Mouse (Mus musculus) liver, adult 2 months (tissue): ENCODE results near the gene Dennd6a. TPM values are rescaled to one million over a fixed set of nuclear protein-coding genes. Genes with fewer than 3 reads are reported as not detected.
A peak's percentile ranks its signal among the peaks of the same experiment; 100 is the strongest.
"Not testable (repeated sequence)": the region's sequence is repeated elsewhere in the genome, so short reads cannot be mapped to it uniquely, and the experiment has no call there.

Source experiments
- DNase-seq: peaks from one replicate; pipeline ENCODE4 v3.0.0-alpha.2; 2011; ENCODE audit warnings: low read depth, low spot score; ENCODE audit errors: extremely low read depth
- H3K27ac ChIP-seq: fragments of 200-500 bp; replicated peaks from 2 replicates; pipeline ENCODE4 v1.5.1; 2012; ENCODE audit warnings: low read depth, mild to moderate bottlenecking, control low read depth, inconsistent platforms, low read length; ENCODE audit not compliant: insufficient read depth
- H3K27me3 ChIP-seq: fragments of 200-500 bp; 2 replicates; pipeline ENCODE4 v1.6.1; 2012; ENCODE audit warnings: mild to moderate bottlenecking, moderate library complexity, low read length, inconsistent platforms; ENCODE audit not compliant: control insufficient read depth, insufficient read depth
- H3K36me3 ChIP-seq: fragments of 200-500 bp; 2 replicates; pipeline ENCODE4 v1.6.1; 2012; ENCODE audit warnings: low read length, inconsistent platforms; ENCODE audit not compliant: control insufficient read depth, insufficient read depth
- H3K4me1 ChIP-seq: fragments of 200-500 bp; 2 replicates; pipeline ENCODE4 v1.6.1; 2011; ENCODE audit warnings: low read length; ENCODE audit not compliant: control insufficient read depth, insufficient read depth
- H3K4me3 ChIP-seq: fragments of 200-500 bp; 2 replicates; pipeline ENCODE4 v1.5.1; 2011; ENCODE audit warnings: low read depth, mild to moderate bottlenecking, control low read depth, low read length, moderate library complexity; ENCODE audit not compliant: insufficient read depth
- H3K79me2 ChIP-seq: fragments of 200-500 bp; 2 replicates; pipeline ENCODE4 v1.6.1; 2012; ENCODE audit warnings: inconsistent platforms, mild to moderate bottlenecking, low read length, moderate library complexity; ENCODE audit not compliant: control insufficient read depth, insufficient read depth
- H3K9ac ChIP-seq: fragments of 200-500 bp; 2 replicates; pipeline ENCODE4 v1.6.1; 2012; ENCODE audit warnings: low read depth, mild to moderate bottlenecking, control low read depth, inconsistent platforms, low read length
- CTCF ChIP-seq: fragments of 200-500 bp; IDR thresholded peaks from 2 replicates; pipeline ENCODE4 v1.5.1; 2011; ENCODE audit warnings: low read depth, low read length, control low read depth
- POLR2A ChIP-seq: fragments of 200-500 bp; IDR thresholded peaks from 2 replicates; pipeline ENCODE4 v1.6.1; 2011; ENCODE audit warnings: low read length, control low read depth; ENCODE audit not compliant: insufficient read depth; ENCODE audit errors: extremely low read depth
- WGBS: fragments of 180-500 bp; shearing (Covaris S2); methylation state at CpG from one replicate; pipeline ENCODE4 v1.1.7; 2018; 5-methylcytosine and 5-hydroxymethylcytosine counted together
- polyA plus RNA-seq: library from polyadenylated mRNA; depleted of rRNA; stranded (reverse); fragments of >200 nt; gene quantifications from 2 replicates; pipeline ENCODE4 v1.2.3, GENCODE M21; 2012; rRNA removed
- total RNA-seq: library from RNA; depleted of rRNA; stranded (reverse); fragments of >200 nt; gene quantifications from 2 replicates; pipeline ENCODE4 v1.2.3, GENCODE M21; 2014; rRNA removed

Dennd6a gene
- 18.5 and 19.7 TPM in 2 replicates for total RNA-seq
- polyA plus RNA-seq = 6.2 and 6.3 TPM in 2 replicates

- not testable (repeated sequence) for H3K4me1 ChIP-seq, H3K27me3 ChIP-seq, H3K79me2 ChIP-seq, H3K9ac ChIP-seq, DNase-seq, H3K27ac ChIP-seq, H3K4me3 ChIP-seq, H3K36me3 ChIP-seq
- 89% methylated on average over 5 of the region's 5 CpGs for WGBS
These were observed at the start of gene Dennd6a for GRCm38 (mm10) chr14:26573556-26573955. Dennd6a (plus strand) TSS chr14:26573856.

DNA sequence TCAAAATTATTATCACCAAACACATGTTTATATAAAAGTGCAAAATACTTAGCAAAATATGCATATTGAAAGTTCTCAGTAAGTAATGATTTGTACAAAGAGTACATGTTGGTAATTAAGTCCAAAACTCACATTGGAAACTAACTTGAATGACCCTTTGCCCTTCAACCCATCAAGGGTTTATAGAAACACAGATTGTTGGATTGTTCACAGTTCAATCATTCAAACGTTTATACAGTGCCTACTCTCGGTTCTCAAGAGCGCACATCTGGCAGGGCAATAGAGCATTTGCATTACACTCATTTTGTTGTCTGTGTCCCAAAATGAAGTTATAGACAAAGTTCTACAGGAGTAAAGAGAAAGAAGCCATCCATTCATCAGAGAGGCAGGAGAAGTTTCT is 47.7 kb upstream of the Dennd6a start:
- H3K27ac ChIP-seq = peak overlapping the region; percentile 44; the same call in 1 of the 2 replicates
- H3K4me3 ChIP-seq = no peak overlapping the region
- TF ChIP-seq POLR2A (no peak), CTCF (no peak)
- peaks cover 2% of the 10 kb centered on the region; the same call in 1 of the 2 replicates for H3K36me3 ChIP-seq
- WGBS = 14% methylated on average over 3 of the region's 3 CpGs
- no peak overlapping the region for H3K9ac ChIP-seq
- DNase-seq = peak; percentile 85
- H3K79me2 ChIP-seq = peaks cover 44% of the 10 kb centered on the region; the same call in 1 of the 2 replicates
- H3K27me3 ChIP-seq = no peaks in the 10 kb centered on the region
- H3K4me1 ChIP-seq = peaks cover 22% of the 10 kb centered on the region

DNA sequence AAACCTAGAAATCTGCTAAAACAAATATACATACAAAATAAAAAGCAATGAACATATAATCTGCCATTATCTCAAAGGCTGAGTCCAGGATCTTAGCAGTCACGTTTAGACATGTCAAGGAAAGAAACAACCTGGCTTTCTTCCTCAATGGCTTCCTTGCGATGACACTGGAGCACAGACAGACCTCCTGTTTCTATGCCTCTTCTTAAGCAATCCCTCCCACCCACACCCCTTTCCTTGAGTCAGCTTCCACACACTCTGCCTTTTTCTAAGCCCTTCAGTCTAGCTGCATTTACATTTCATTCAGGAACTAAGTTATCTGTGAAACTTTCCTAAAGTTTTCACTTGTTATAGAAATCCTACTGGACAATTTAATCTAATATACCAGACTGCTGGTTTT is 45.4 kb upstream of the Dennd6a start:
- H3K4me1 ChIP-seq = peaks cover 28% of the 10 kb centered on the region
- no peak overlapping the region for H3K9ac ChIP-seq
- TF ChIP-seq POLR2A = no peak
- no peak for TF ChIP-seq CTCF
- H3K27ac ChIP-seq = no peak overlapping the region
- WGBS = 73% methylated on average over 2 of the region's 2 CpGs
- DNase-seq = no peak
- no peaks in the 10 kb centered on the region for H3K27me3 ChIP-seq
- peaks cover 34% of the 10 kb centered on the region; the same call in 1 of the 2 replicates for H3K79me2 ChIP-seq
- H3K4me3 ChIP-seq = no peak overlapping the region
- peaks cover 2% of the 10 kb centered on the region; the same call in 1 of the 2 replicates for H3K36me3 ChIP-seq

DNA sequence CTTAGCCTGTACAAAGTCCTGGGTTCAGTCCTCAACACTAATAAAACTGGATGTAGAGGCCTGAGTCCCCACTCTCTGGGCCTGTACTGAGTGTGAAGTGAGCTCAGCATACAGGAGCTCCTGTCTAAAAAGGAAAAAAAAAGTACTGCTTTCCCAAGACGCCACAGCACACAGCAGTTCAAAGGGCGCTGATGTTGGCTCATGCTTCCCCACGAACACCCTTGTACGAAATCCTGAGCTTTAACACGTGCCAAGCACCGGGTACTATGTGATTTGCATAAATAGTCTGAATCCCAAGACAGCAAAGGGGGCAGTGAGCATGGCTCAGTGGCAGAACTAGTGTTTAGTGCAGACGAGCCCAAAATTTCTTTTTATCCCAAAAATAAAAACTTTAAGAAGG is 43.3 kb upstream of the Dennd6a start:
- Histone ChIP-seq H3K79me2 (peaks cover 36% of the 10 kb centered on the region; the same call in 1 of the 2 replicates), H3K27ac (peak overlapping the region; percentile 31), H3K27me3 (no peaks in the 10 kb centered on the region), H3K9ac (no peak overlapping the region), H3K4me3 (no peak overlapping the region), H3K4me1 (peaks cover 27% of the 10 kb centered on the region), H3K36me3 (peaks cover 2% of the 10 kb centered on the region; the same call in 1 of the 2 replicates)
- DNase-seq = peak; percentile 89
- TF ChIP-seq CTCF (no peak), POLR2A (no peak)
- WGBS = 9% methylated on average over 7 of the region's 7 CpGs

DNA sequence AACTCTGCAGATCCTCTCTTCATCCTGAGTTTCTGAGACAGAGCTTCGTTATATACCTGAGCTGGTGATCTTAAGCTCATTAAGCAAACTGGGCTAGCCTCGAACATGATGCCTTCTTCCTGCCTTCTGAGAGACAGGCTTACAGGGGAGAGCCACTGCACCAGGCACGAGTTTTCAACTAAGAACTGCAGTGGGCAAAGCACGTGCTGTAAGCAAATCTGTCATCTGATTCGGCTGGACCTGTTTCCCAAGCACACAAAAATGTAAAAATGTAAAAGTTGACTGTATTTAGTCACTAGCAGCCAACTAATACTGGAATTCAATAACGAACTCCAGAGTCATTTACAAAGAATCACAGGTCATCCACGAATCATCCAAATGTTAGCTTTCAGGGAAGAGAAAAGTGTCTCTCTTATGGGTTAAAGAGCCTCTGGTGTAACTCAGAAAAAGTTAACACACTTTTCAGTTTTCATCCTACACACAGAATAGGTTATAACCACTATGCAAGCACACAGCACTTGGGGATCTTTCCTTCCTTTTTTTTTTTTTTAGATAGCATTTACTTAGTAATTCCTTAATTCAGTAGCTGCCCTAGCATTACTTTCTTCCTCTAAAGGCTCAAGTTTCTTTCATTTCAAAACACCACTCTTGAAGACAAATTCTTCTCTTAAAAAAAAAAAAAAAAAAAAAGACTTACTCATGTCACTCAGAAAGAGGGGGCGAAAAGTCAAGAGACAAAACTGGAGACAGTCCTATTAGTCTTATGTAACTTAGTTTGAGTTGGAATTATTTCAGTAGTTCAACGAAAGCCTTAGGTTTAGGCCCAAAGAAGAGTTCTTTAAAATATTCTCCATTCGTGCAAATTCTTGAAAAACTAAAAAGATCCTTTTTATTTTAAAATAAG is 42.0 kb upstream of the Dennd6a start:
- no peaks in the 10 kb centered on the region for H3K27me3 ChIP-seq
- peaks cover 21% of the 10 kb centered on the region for H3K4me1 ChIP-seq
- 0 out of 2 replicates have a peak overlapping the region, but pooled peaks have one; percentile 4 for H3K27ac ChIP-seq
- 21% methylated on average over 10 of the region's 10 CpGs for WGBS
- H3K79me2 ChIP-seq = peaks cover 34% of the 10 kb centered on the region; the same call in 1 of the 2 replicates
- no peak for TF ChIP-seq CTCF
- TF ChIP-seq POLR2A = no peak
- peak; percentile 65 for DNase-seq
- H3K36me3 ChIP-seq = no peaks in the 10 kb centered on the region; the same call in 1 of the 2 replicates
- no peak overlapping the region for H3K9ac ChIP-seq
- peak overlapping the region; percentile 26; the same call in 1 of the 2 replicates for H3K4me3 ChIP-seq

- Histone ChIP-seq H3K79me2 (peaks cover 29% of the 10 kb centered on the region; the same call in 1 of the 2 replicates), H3K9ac (peak overlapping the region; percentile 97; the same call in 1 of the 2 replicates), H3K4me3 (peak overlapping the region; percentile 98), H3K4me1 (peaks cover 19% of the 10 kb centered on the region), H3K27me3 (no peaks in the 10 kb centered on the region), H3K36me3 (no peaks in the 10 kb centered on the region; the same call in 1 of the 2 replicates), H3K27ac (peak overlapping the region; percentile 80; the same call in 1 of the 2 replicates)
- peak; percentile 87 for DNase-seq
- TF ChIP-seq CTCF = no peak
- TF ChIP-seq POLR2A = no peak
- WGBS = 8% methylated on average over 9 of the region's 9 CpGs
These were observed 40.9 kb upstream of the Dennd6a start for GRCm38 (mm10) chr14:26532752-26533151.
